Mouse (Mus musculus) midbrain, embryonic 16.5 days (tissue): ENCODE data around the gene Sh3gl3. TPM values are rescaled to one million over a fixed set of nuclear protein-coding genes. Genes with fewer than 3 reads are reported as not detected.
"Not testable (repeated sequence)": the region's sequence is repeated elsewhere in the genome, so short reads cannot be mapped to it uniquely, and the experiment has no call there.

Experiments
- ATAC-seq: fragments of 200-750 bp; cut with Nextera tagmentation; 2 replicates; pipeline ENCODE4 v1.8.0; 2017; ENCODE audit warnings: moderate TSS enrichment
- H3K27ac ChIP-seq: fragments of 300-500 bp; sonication (generic); 2 replicates; pipeline ENCODE4 v1.5.1; 2014; ENCODE audit warnings: mild to moderate bottlenecking, low read length, mixed read lengths
- H3K27me3 ChIP-seq: fragments of 300-500 bp; sonication (generic); 2 replicates; pipeline ENCODE4 v1.6.1; 2014; ENCODE audit warnings: low read depth, low read length, mixed read lengths; ENCODE audit not compliant: control insufficient read depth, insufficient read depth
- H3K36me3 ChIP-seq: fragments of 300-500 bp; sonication (generic); 2 replicates; pipeline ENCODE4 v1.6.1; 2014; ENCODE audit warnings: mild to moderate bottlenecking, low read length, moderate library complexity, mixed read lengths; ENCODE audit not compliant: control insufficient read depth, insufficient read depth
- H3K4me1 ChIP-seq: fragments of 300-500 bp; sonication (generic); 2 replicates; pipeline ENCODE4 v1.6.1; 2014; ENCODE audit warnings: mild to moderate bottlenecking, low read length, mixed read lengths; ENCODE audit not compliant: control insufficient read depth, insufficient read depth
- H3K4me2 ChIP-seq: fragments of 300-500 bp; sonication (generic); 2 replicates; pipeline ENCODE4 v1.6.1; 2014; ENCODE audit warnings: mild to moderate bottlenecking, low read length, mixed read lengths
- H3K4me3 ChIP-seq: fragments of 300-500 bp; sonication (generic); 2 replicates; pipeline ENCODE4 v1.5.1; 2014; ENCODE audit warnings: low read depth, mild to moderate bottlenecking, low read length, moderate library complexity, mixed read lengths
- H3K9ac ChIP-seq: fragments of 300-500 bp; sonication (generic); 2 replicates; pipeline ENCODE4 v1.6.1; 2014; ENCODE audit warnings: low read depth, low read length, mixed read lengths
- H3K9me3 ChIP-seq: fragments of 300-500 bp; sonication (generic); replicated peaks from 2 replicates; pipeline ENCODE4 v1.6.1; 2014; ENCODE audit warnings: mild to moderate bottlenecking, low read length, mixed read lengths; ENCODE audit not compliant: control insufficient read depth, poor library complexity, severe bottlenecking
- WGBS: fragments of 180-500 bp; shearing (Covaris S2); extraction: QIAGEN DNeasy Blood & Tissue Kit; methylation state at CpG from one replicate; pipeline ENCODE4 v1.1.7; 2014; 5-methylcytosine and 5-hydroxymethylcytosine counted together
- polyA plus RNA-seq: library from polyadenylated mRNA; unstranded; fragments of >200 nt; fragmentation: Nextera tagmentation; extraction: Ambion mirVana; gene quantifications from 2 replicates; pipeline ENCODE4 v1.2.1, GENCODE M21; 2015

The Sh3gl3 gene
- polyA plus RNA-seq, 1 experiment from 2014 or later: 91.4 TPM

- WGBS: 18% methylated on average over 1 of the region's 1 CpGs
- H3K9me3 ChIP-seq: no peaks in the 10 kb centered on the region
These were observed 96.3 kb downstream of the Sh3gl3 start for GRCm38 (mm10) chr7:82269948-82270347.

GRCm38 (mm10) chr7:82271742-82272141 is 98.1 kb downstream of the Sh3gl3 start:
- H3K27me3 ChIP-seq: no peaks in the 10 kb centered on the region
- no peaks in the 10 kb centered on the region for H3K4me1 ChIP-seq
- WGBS: 83% methylated on average over 5 of the region's 5 CpGs
- H3K36me3 ChIP-seq: peaks cover 2% of the 10 kb centered on the region; the same call in 1 of the 2 replicates
- no peak overlapping the region for H3K9ac ChIP-seq
- H3K4me3 ChIP-seq: no peak overlapping the region
- no peak overlapping the region for H3K27ac ChIP-seq
- no peaks in the 10 kb centered on the region for H3K9me3 ChIP-seq
- no peak for ATAC-seq
- H3K4me2 ChIP-seq: no peak overlapping the region

More at GRCm38 (mm10) chr7:82269948-82270347, 96.3 kb downstream of the Sh3gl3 start:
- ATAC-seq: no peak
- Histone ChIP-seq H3K4me3 (no peak overlapping the region), H3K4me1 (no peaks in the 10 kb centered on the region), H3K27me3 (no peaks in the 10 kb centered on the region), H3K4me2 (no peak overlapping the region), H3K36me3 (no peaks in the 10 kb centered on the region), H3K27ac (no peak overlapping the region), H3K9ac (no peak overlapping the region)

- H3K36me3 ChIP-seq, H3K9ac ChIP-seq, H3K4me1 ChIP-seq, H3K27ac ChIP-seq, H3K4me3 ChIP-seq, H3K4me2 ChIP-seq, H3K27me3 ChIP-seq, H3K9me3 ChIP-seq, ATAC-seq: not testable (repeated sequence)
- WGBS: 24% methylated on average over 5 of the region's 5 CpGs
These were observed 99.2 kb downstream of the Sh3gl3 start for GRCm38 (mm10) chr7:82272875-82273274.

- Histone ChIP-seq H3K36me3 (peaks cover 2% of the 10 kb centered on the region; the same call in 1 of the 2 replicates), H3K27ac (no peak overlapping the region), H3K4me2 (no peak overlapping the region), H3K9ac (no peak overlapping the region), H3K4me3 (no peak overlapping the region), H3K9me3 (no peaks in the 10 kb centered on the region), H3K4me1 (no peaks in the 10 kb centered on the region), H3K27me3 (no peaks in the 10 kb centered on the region)
- 57% methylated on average over 19 of the region's 19 CpGs for WGBS
- no peak for ATAC-seq
These were observed 100.5 kb downstream of the Sh3gl3 start for GRCm38 (mm10) chr7:82274011-82274709.

DNA sequence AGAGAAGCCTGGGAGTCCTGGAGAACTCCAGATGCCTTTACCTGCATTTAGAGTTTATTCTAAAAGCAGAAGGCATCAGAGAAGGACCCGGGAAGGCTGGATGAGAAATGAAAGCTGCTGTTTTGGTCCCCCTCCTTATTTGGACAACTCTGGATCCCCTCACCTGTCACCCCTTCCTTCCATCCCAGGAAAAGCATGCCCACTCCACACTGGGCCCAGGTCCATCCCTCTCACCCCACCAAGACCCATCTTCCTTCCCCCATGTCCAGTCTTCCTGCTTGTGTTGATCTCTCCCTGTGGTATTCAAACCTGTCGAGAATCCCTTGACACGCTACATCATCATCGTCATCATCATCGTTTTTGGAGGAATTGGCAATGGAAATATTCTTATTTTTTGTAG is 101.3 kb downstream of the Sh3gl3 start:
- Histone ChIP-seq H3K4me1 (no peaks in the 10 kb centered on the region), H3K36me3 (peaks cover 2% of the 10 kb centered on the region; the same call in 1 of the 2 replicates), H3K4me3 (no peak overlapping the region), H3K9ac (no peak overlapping the region), H3K27ac (no peak overlapping the region), H3K9me3 (no peaks in the 10 kb centered on the region), H3K27me3 (no peaks in the 10 kb centered on the region), H3K4me2 (no peak overlapping the region)
- WGBS: 96% methylated on average over 5 of the region's 5 CpGs
- 0 out of 2 replicates have a peak, but pooled peaks have one; percentile 52 for ATAC-seq

GRCm38 (mm10) chr7:82275529-82276204 is 102.0 kb downstream of the Sh3gl3 start:
- no peaks in the 10 kb centered on the region for H3K9me3 ChIP-seq
- H3K36me3 ChIP-seq: peaks cover 2% of the 10 kb centered on the region; the same call in 1 of the 2 replicates
- no peaks in the 10 kb centered on the region for H3K4me1 ChIP-seq
- ATAC-seq: peak; percentile 29
- H3K4me2 ChIP-seq: no peak overlapping the region
- H3K27ac ChIP-seq: no peak overlapping the region
- H3K27me3 ChIP-seq: no peaks in the 10 kb centered on the region
- H3K9ac ChIP-seq: no peak overlapping the region
- H3K4me3 ChIP-seq: no peak overlapping the region
- WGBS: 75% methylated on average over 18 of the region's 18 CpGs

- Histone ChIP-seq H3K27me3 (no peaks in the 10 kb centered on the region), H3K27ac (no peak overlapping the region), H3K9me3 (no peaks in the 10 kb centered on the region), H3K36me3 (no peaks in the 10 kb centered on the region), H3K4me3 (no peak overlapping the region), H3K9ac (no peak overlapping the region), H3K4me1 (no peaks in the 10 kb centered on the region), H3K4me2 (no peak overlapping the region)
- WGBS: 84% methylated on average over 8 of the region's 8 CpGs
- no peak for ATAC-seq
These were observed 108.4 kb downstream of the Sh3gl3 start for GRCm38 (mm10) chr7:82282011-82282410.

- H3K4me2 ChIP-seq: no peak overlapping the region
- WGBS: 86% methylated on average over 13 of the region's 13 CpGs
- no peak for ATAC-seq
- H3K27me3 ChIP-seq: no peaks in the 10 kb centered on the region
- H3K9me3 ChIP-seq: no peaks in the 10 kb centered on the region
- H3K4me1 ChIP-seq: no peaks in the 10 kb centered on the region
- H3K27ac ChIP-seq: no peak overlapping the region
- H3K4me3 ChIP-seq: no peak overlapping the region
- H3K9ac ChIP-seq: no peak overlapping the region
- H3K36me3 ChIP-seq: no peaks in the 10 kb centered on the region; the same call in 1 of the 2 replicates
These were observed 108.8 kb downstream of the Sh3gl3 start for GRCm38 (mm10) chr7:82282464-82282863.

DNA sequence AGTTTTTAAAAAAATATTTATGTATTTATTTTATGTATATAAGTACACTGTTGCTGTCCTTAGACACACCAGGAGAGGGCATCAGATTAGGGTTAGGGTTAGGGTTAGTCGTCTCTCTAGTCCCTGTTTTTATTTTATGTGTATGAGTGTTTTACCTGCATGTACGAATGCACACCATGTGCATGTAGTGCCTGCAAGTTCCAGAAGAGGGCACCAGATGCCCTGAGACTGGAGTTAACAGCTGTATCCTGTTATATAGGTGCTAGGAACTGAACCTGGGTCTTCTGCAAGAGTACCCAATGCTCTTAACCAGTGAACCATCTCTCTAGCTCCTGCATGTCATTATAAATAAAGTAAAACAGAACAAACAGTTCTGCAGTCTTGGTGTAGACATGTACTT is 113.6 kb downstream of the Sh3gl3 start:
- Histone ChIP-seq H3K4me3 (no peak overlapping the region), H3K27ac (no peak overlapping the region), H3K4me1 (no peaks in the 10 kb centered on the region), H3K9me3 (no peaks in the 10 kb centered on the region), H3K9ac (no peak overlapping the region), H3K4me2 (no peak overlapping the region), H3K27me3 (no peaks in the 10 kb centered on the region), H3K36me3 (peaks cover 2% of the 10 kb centered on the region; the same call in 1 of the 2 replicates)
- no peak for ATAC-seq
- 97% methylated on average over 2 of the region's 2 CpGs for WGBS
